Mouse (Mus musculus): Measurements from ENCODE around the gene Cbln3. TPM values are rescaled to one million over a fixed set of nuclear protein-coding genes. Genes with fewer than 3 reads are reported as not detected.

Gene Cbln3
- polyA plus RNA-seq, 1 experiment from 2014 or later: 0.29 TPM

GRCm38 (mm10) chr14:55834808-55835533 lies 49.2 kb downstream of the Cbln3 start:
- 71% methylated on average over 5 of the region's 5 CpGs for WGBS

GRCm38 (mm10) chr14:55833126-55833525 lies 51.1 kb downstream of the Cbln3 start:
- Histone ChIP-seq H3K27ac (replicated peaks) (no peak overlapping the region), H3K4me1 (no peaks in the 10 kb centered on the region), H3K36me3 (no peaks in the 10 kb centered on the region), H3K9ac (replicated peaks) (no peak overlapping the region), H3K27me3 (no peaks in the 10 kb centered on the region), H3K4me2 (replicated peaks) (no peak overlapping the region), H3K9me3 (no peaks in the 10 kb centered on the region), H3K4me3 (no peak overlapping the region)
- ATAC-seq (replicated peaks): no peak
- 86% methylated on average over 4 of the region's 4 CpGs for WGBS

More at GRCm38 (mm10) chr14:55834808-55835533, 49.2 kb downstream of the Cbln3 start:
- H3K36me3 ChIP-seq: no peaks in the 10 kb centered on the region
- no peak overlapping the region for H3K4me2 ChIP-seq (replicated peaks)
- H3K4me1 ChIP-seq: no peaks in the 10 kb centered on the region
- no peak overlapping the region for H3K4me3 ChIP-seq
- no peaks in the 10 kb centered on the region for H3K9me3 ChIP-seq
- no peak overlapping the region for H3K27ac ChIP-seq (replicated peaks)
- no peak overlapping the region for H3K9ac ChIP-seq (replicated peaks)
- no peak for ATAC-seq (replicated peaks)
- no peaks in the 10 kb centered on the region for H3K27me3 ChIP-seq

GRCm38 (mm10) chr14:55830331-55830730 lies 53.9 kb downstream of the Cbln3 start:
- Histone ChIP-seq H3K9me3 (no peaks in the 10 kb centered on the region), H3K4me1 (peaks cover 17% of the 10 kb centered on the region), H3K4me2 (replicated peaks) (no peak overlapping the region), H3K27ac (replicated peaks) (no peak overlapping the region), H3K36me3 (no peaks in the 10 kb centered on the region), H3K4me3 (no peak overlapping the region), H3K9ac (replicated peaks) (no peak overlapping the region), H3K27me3 (peaks cover 4% of the 10 kb centered on the region; the same call in 1 of the 2 replicates)
- ATAC-seq (replicated peaks): no peak
- 91% methylated on average over 4 of the region's 4 CpGs for WGBS

- no peak overlapping the region for H3K4me2 ChIP-seq (replicated peaks)
- H3K4me3 ChIP-seq: no peak overlapping the region
- H3K27me3 ChIP-seq: peaks cover 4% of the 10 kb centered on the region; the same call in 1 of the 2 replicates
- peaks cover 22% of the 10 kb centered on the region for H3K4me1 ChIP-seq
- WGBS: 91% methylated on average over 16 of the region's 16 CpGs
- no peak for ATAC-seq (replicated peaks)
- no peaks in the 10 kb centered on the region for H3K36me3 ChIP-seq
- H3K27ac ChIP-seq (replicated peaks): no peak overlapping the region
- no peaks in the 10 kb centered on the region for H3K9me3 ChIP-seq
- H3K9ac ChIP-seq (replicated peaks): no peak overlapping the region
Observed at GRCm38 (mm10) chr14:55829854-55830253, 54.3 kb downstream of the Cbln3 start.

Other genes with a start within 250 kb of the Cbln3 start
- 82.0 and 82.1 TPM in 2 replicates for gene Ipo4, start 248.4 kb downstream of the Cbln3 start, polyA plus RNA-seq (2015; fragmentation: Nextera tagmentation; extraction: Ambion mirVana)
- gene Gm49378, start 246.5 kb downstream of the Cbln3 start, polyA plus RNA-seq (2015; fragmentation: Nextera tagmentation; extraction: Ambion mirVana): 1.4 and 2.0 TPM in 2 replicates
- gene Tm9sf1, start 240.6 kb downstream of the Cbln3 start, polyA plus RNA-seq (2015; fragmentation: Nextera tagmentation; extraction: Ambion mirVana): 61.7 and 67.2 TPM in 2 replicates
- 0.38 and 0.53 TPM in 2 replicates for gene Tssk4, start 234.2 kb downstream of the Cbln3 start, polyA plus RNA-seq (2015; fragmentation: Nextera tagmentation; extraction: Ambion mirVana)
- gene Mdp1, start 223.9 kb downstream of the Cbln3 start, polyA plus RNA-seq (2015; fragmentation: Nextera tagmentation; extraction: Ambion mirVana): 66.0 and 68.5 TPM in 2 replicates
- gene Gmpr2, start 212.5 kb downstream of the Cbln3 start, polyA plus RNA-seq (2015; fragmentation: Nextera tagmentation; extraction: Ambion mirVana): 56.7 and 62.2 TPM in 2 replicates
- gene Nedd8, start 212.3 kb downstream of the Cbln3 start, polyA plus RNA-seq (2015; fragmentation: Nextera tagmentation; extraction: Ambion mirVana): 563 and 611 TPM in 2 replicates
- gene Tinf2, start 202.6 kb downstream of the Cbln3 start, polyA plus RNA-seq (2015; fragmentation: Nextera tagmentation; extraction: Ambion mirVana): 32.9 and 36.2 TPM in 2 replicates
- 0.09 and 0.20 TPM in 2 replicates for gene Tgm1, start 170.5 kb downstream of the Cbln3 start, polyA plus RNA-seq (2015; fragmentation: Nextera tagmentation; extraction: Ambion mirVana)
- 49.9 and 51.4 TPM in 2 replicates for gene Rabggta, start 162.1 kb downstream of the Cbln3 start, polyA plus RNA-seq (2015; fragmentation: Nextera tagmentation; extraction: Ambion mirVana)
- 77.1 and 82.7 TPM in 2 replicates for gene Dhrs1, start 138.7 kb downstream of the Cbln3 start, polyA plus RNA-seq (2015; fragmentation: Nextera tagmentation; extraction: Ambion mirVana)
- gene Nop9, start 138.7 kb downstream of the Cbln3 start, polyA plus RNA-seq (2015; fragmentation: Nextera tagmentation; extraction: Ambion mirVana): 39.7 and 41.4 TPM in 2 replicates
- gene Cideb, start 125.9 kb downstream of the Cbln3 start, polyA plus RNA-seq (2015; fragmentation: Nextera tagmentation; extraction: Ambion mirVana): 0.15 and 0.29 TPM in 2 replicates
- gene Ltb4r2, start 123.0 kb downstream of the Cbln3 start, polyA plus RNA-seq (2015; fragmentation: Nextera tagmentation; extraction: Ambion mirVana): 0.10 and 0.24 TPM in 2 replicates
- 0.26 TPM in 1 of 2 replicates, not detected in the other for gene Ltb4r1, start 118.4 kb downstream of the Cbln3 start, polyA plus RNA-seq (2015; fragmentation: Nextera tagmentation; extraction: Ambion mirVana)
- gene Adcy4, start 100.3 kb downstream of the Cbln3 start, polyA plus RNA-seq (2015; fragmentation: Nextera tagmentation; extraction: Ambion mirVana): 2.9 and 4.0 TPM in 2 replicates
- gene Ripk3, start 95.5 kb downstream of the Cbln3 start, polyA plus RNA-seq (2015; fragmentation: Nextera tagmentation; extraction: Ambion mirVana): 1.1 and 2.3 TPM in 2 replicates
- gene Nfatc4, start 61.2 kb downstream of the Cbln3 start, polyA plus RNA-seq (2015; fragmentation: Nextera tagmentation; extraction: Ambion mirVana): 10.9 and 13.6 TPM in 2 replicates
- 10.5 and 10.7 TPM in 2 replicates for gene Nynrin, start 30.4 kb downstream of the Cbln3 start, polyA plus RNA-seq (2015; fragmentation: Nextera tagmentation; extraction: Ambion mirVana)
- gene Khnyn, start 555 bp upstream of the Cbln3 start, polyA plus RNA-seq (2015; fragmentation: Nextera tagmentation; extraction: Ambion mirVana): 10.1 and 10.4 TPM in 2 replicates
- 106 and 112 TPM in 2 replicates for gene Sdr39u1, start 15.9 kb upstream of the Cbln3 start, polyA plus RNA-seq (2015; fragmentation: Nextera tagmentation; extraction: Ambion mirVana)
- not detected in 2 replicates for gene Cma1, start 60.3 kb upstream of the Cbln3 start, polyA plus RNA-seq (2015; fragmentation: Nextera tagmentation; extraction: Ambion mirVana)
- not detected in 2 replicates for gene Cma2, start 66.6 kb upstream of the Cbln3 start, polyA plus RNA-seq (2015; fragmentation: Nextera tagmentation; extraction: Ambion mirVana)
- gene Mcpt1, start 133.6 kb upstream of the Cbln3 start, polyA plus RNA-seq (2015; fragmentation: Nextera tagmentation; extraction: Ambion mirVana): not detected in 2 replicates
- not detected in 2 replicates for gene Mcpt9, start 146.1 kb upstream of the Cbln3 start, polyA plus RNA-seq (2015; fragmentation: Nextera tagmentation; extraction: Ambion mirVana)
- gene Mcpt2, start 157.6 kb upstream of the Cbln3 start, polyA plus RNA-seq (2015; fragmentation: Nextera tagmentation; extraction: Ambion mirVana): not detected in 2 replicates
- not detected in 2 replicates for gene Mcpt4, start 177.9 kb upstream of the Cbln3 start, polyA plus RNA-seq (2015; fragmentation: Nextera tagmentation; extraction: Ambion mirVana)
- 0.18 and 0.23 TPM in 2 replicates for gene Mcpt8, start 200.9 kb upstream of the Cbln3 start, polyA plus RNA-seq (2015; fragmentation: Nextera tagmentation; extraction: Ambion mirVana)
- not detected in 2 replicates for gene Ctsg, start 218.2 kb upstream of the Cbln3 start, polyA plus RNA-seq (2015; fragmentation: Nextera tagmentation; extraction: Ambion mirVana)
- not detected in 2 replicates for gene Gzme, start 236.2 kb upstream of the Cbln3 start, polyA plus RNA-seq (2015; fragmentation: Nextera tagmentation; extraction: Ambion mirVana)
- not detected in 2 replicates for gene Gzmd, start 248.2 kb upstream of the Cbln3 start, polyA plus RNA-seq (2015; fragmentation: Nextera tagmentation; extraction: Ambion mirVana)

All from forebrain, embryonic 15.5 days (tissue).